Mouse (Mus musculus) embryonic facial prominence, embryonic 11.5 days (tissue): ENCODE measurements at regions not wholly inside any gene's neighbourhood (a gene's known extent, or its start where the extent isn't known, plus 50 kb on each side); places are given as distances from the start of the nearest gene placed in this dataset. TPM values are rescaled to one million over a fixed set of nuclear protein-coding genes. Genes with fewer than 3 reads are reported as not detected.

ENCODE experiments used
- ATAC-seq: fragments of 200-750 bp; cut with Nextera tagmentation; replicated peaks from 2 replicates; pipeline ENCODE4 v1.8.0; 2017; ENCODE audit warnings: low read depth; ENCODE audit not compliant: insufficient number of reproducible peaks, low FRiP score, low TSS enrichment
- DNase-seq: peaks from one replicate; pipeline ENCODE4 v3.0.0-alpha.2; 2015; ENCODE audit warnings: low spot score
- H3K27ac ChIP-seq: fragments of 300-500 bp; sonication (generic); replicated peaks from 2 replicates; pipeline ENCODE4 v1.5.1; 2014; ENCODE audit warnings: mild to moderate bottlenecking, low read depth, low read length, control low read depth
- H3K27me3 ChIP-seq: fragments of 300-500 bp; sonication (generic); 2 replicates; pipeline ENCODE4 v1.6.1; 2014; ENCODE audit warnings: mild to moderate bottlenecking, low read length, moderate library complexity, mixed read lengths; ENCODE audit not compliant: control insufficient read depth, insufficient read depth
- H3K36me3 ChIP-seq: fragments of 300-500 bp; sonication (generic); replicated peaks from 2 replicates; pipeline ENCODE4 v1.6.1; 2014; ENCODE audit warnings: low read depth, mild to moderate bottlenecking, low read length, moderate library complexity, mixed read lengths; ENCODE audit not compliant: control insufficient read depth, insufficient read depth
- H3K4me1 ChIP-seq: fragments of 300-500 bp; sonication (generic); 2 replicates; pipeline ENCODE4 v1.6.1; 2014; ENCODE audit warnings: low read length, mixed read lengths; ENCODE audit not compliant: control insufficient read depth, insufficient read depth
- H3K4me2 ChIP-seq: fragments of 300-500 bp; sonication (generic); 2 replicates; pipeline ENCODE4 v1.6.1; 2014; ENCODE audit warnings: low read depth, mild to moderate bottlenecking, control low read depth, low read length, moderate library complexity
- H3K4me3 ChIP-seq: fragments of 300-500 bp; sonication (generic); 2 replicates; pipeline ENCODE4 v1.5.1; 2014; ENCODE audit warnings: low read depth, low read length, control low read depth
- H3K9ac ChIP-seq: fragments of 300-500 bp; sonication (generic); replicated peaks from 2 replicates; pipeline ENCODE4 v1.6.1; 2014; ENCODE audit warnings: mild to moderate bottlenecking, control low read depth, low read length
- H3K9me3 ChIP-seq: fragments of 300-500 bp; sonication (generic); replicated peaks from 2 replicates; pipeline ENCODE4 v1.6.1; 2016; ENCODE audit warnings: mild to moderate bottlenecking, low read length, inconsistent platforms, mixed read lengths; ENCODE audit not compliant: control insufficient read depth
- WGBS: fragments of 180-500 bp; shearing (Covaris S2); extraction: QIAGEN DNeasy Blood & Tissue Kit; methylation state at CpG from one replicate; pipeline ENCODE4 v1.1.7; 2014; 5-methylcytosine and 5-hydroxymethylcytosine counted together
- microRNA-seq: library from miRNA; unstranded; fragments of <30 nt; microRNA quantifications from one replicate; pipeline ENCODE4, GENCODE M21; 2016; ENCODE audit warnings: borderline number of aligned reads

DNA sequence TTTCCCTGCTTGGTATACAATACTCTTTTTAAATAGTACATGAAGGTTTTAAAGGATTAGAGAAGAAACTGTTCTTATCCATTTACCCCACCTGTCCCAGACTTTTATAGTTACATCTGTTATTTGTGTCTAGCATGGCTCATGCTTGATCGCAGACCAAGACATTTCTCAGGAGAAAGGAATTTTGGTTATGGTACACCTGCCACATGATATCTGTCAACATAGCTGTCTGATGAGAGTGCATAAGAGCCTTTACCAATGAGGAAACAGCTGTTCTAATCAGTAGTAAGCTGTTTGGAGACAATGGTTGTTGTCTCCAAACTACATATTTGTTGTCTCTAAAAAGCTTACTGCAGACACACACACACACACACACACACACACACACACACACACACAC lies 70.3 kb upstream of the Lrrn1 start:
- no peak overlapping the region for H3K27ac ChIP-seq
- WGBS: 77% methylated on average over 1 of the region's 1 CpGs
- H3K36me3 ChIP-seq: no peaks in the 10 kb centered on the region
- DNase-seq (no peak), ATAC-seq (no peak)
- no peak overlapping the region for H3K4me3 ChIP-seq
- H3K4me2 ChIP-seq: no peak overlapping the region
- no peaks in the 10 kb centered on the region for H3K27me3 ChIP-seq
- H3K9me3 ChIP-seq: no peaks in the 10 kb centered on the region
- H3K4me1 ChIP-seq: no peaks in the 10 kb centered on the region
- H3K9ac ChIP-seq: no peak overlapping the region

DNA sequence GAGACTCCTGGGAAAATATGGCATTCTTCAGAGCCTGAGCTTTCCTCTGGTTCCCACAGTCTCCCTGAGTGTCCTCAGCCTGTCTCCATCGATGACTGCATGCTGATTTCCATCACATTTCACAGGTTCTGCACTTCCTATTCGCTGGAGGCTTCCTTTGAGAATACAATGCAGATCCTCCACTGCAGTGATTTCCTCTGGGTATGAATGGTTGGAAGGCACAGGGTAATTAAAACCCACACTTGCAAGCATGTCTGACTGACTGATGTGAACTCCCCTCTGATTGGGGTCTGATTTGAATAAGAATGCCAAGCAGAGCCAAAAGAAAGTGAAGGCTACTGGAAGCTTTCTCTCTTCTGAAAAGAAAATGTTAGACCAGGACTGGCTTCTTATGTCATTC lies 67.1 kb upstream of the Lrrn1 start:
- Histone ChIP-seq H3K27me3 (no peaks in the 10 kb centered on the region), H3K4me1 (no peaks in the 10 kb centered on the region), H3K9ac (no peak overlapping the region), H3K4me2 (no peak overlapping the region), H3K36me3 (no peaks in the 10 kb centered on the region), H3K4me3 (no peak overlapping the region), H3K27ac (no peak overlapping the region), H3K9me3 (no peaks in the 10 kb centered on the region)
- ATAC-seq (peak; percentile 79; the same call in 1 of the 2 replicates), DNase-seq (no peak)
- 21% methylated on average over 2 of the region's 2 CpGs for WGBS

DNA sequence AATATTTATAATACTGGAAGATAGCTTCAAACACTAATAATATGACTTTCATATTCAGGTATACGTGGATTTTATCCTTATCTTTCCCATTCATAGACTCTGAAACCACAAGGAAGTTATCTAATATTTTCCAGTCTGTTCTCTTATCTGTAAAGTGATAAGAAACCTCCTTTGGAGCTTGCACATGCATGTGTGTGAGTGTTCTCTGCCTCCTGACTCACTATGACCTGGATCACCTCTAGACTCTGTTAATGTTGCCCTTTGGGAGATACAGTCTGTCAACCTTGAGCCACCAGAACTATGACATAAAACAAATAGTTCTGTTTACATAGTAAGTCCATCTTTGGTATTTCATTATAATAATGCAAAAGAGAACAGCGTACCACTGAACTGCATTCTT lies 56.2 kb upstream of the Lrrn1 start:
- 76% methylated on average over 2 of the region's 2 CpGs for WGBS
- DNase-seq: no peak

DNA sequence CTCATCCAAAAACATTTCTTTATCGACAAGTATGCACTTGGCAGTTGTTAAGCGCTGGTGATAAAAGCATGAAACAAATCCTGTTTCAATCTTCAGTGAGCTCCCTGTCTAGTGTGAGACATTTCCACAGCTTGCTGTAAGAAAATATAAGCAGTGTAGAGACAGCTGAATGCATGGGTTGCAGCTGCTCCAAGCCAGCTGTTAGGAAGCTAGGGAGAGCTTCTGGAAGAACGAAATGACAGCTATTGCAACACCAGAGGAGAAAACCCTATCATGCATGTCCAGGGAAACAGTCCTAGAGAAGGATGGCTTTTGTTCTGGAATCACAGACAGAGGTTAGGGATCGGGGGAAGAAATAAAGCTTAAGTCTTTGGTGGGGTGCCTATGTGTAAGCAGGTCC lies 55.4 kb upstream of the Lrrn1 start:
- DNase-seq (no peak), ATAC-seq (no peak)
- H3K27me3 ChIP-seq: no peaks in the 10 kb centered on the region
- no peak overlapping the region for H3K4me3 ChIP-seq
- H3K4me1 ChIP-seq: no peaks in the 10 kb centered on the region
- no peaks in the 10 kb centered on the region for H3K36me3 ChIP-seq
- no peak overlapping the region for H3K9ac ChIP-seq
- no peak overlapping the region for H3K27ac ChIP-seq
- no peak overlapping the region for H3K4me2 ChIP-seq
- WGBS: 82% methylated on average over 4 of the region's 4 CpGs
- H3K9me3 ChIP-seq: no peaks in the 10 kb centered on the region

More for the DNA sequence above, 56.2 kb upstream of the Lrrn1 start:
- ATAC-seq: no peak
- Histone ChIP-seq H3K36me3 (no peaks in the 10 kb centered on the region), H3K4me1 (no peaks in the 10 kb centered on the region), H3K4me2 (no peak overlapping the region), H3K9ac (no peak overlapping the region), H3K27me3 (no peaks in the 10 kb centered on the region), H3K27ac (no peak overlapping the region), H3K9me3 (no peaks in the 10 kb centered on the region), H3K4me3 (no peak overlapping the region)

Small RNA genes lying in the stretch of these regions (microRNA-seq; reads per million reads assigned to microRNA genes)
- gene Gm27690: not detected
